Mouse (Mus musculus) urinary bladder, postnatal 4 days (tissue): ENCODE measurements at regions not wholly inside any gene's neighbourhood (a gene's known extent, or its start where the extent isn't known, plus 50 kb on each side); places are given as distances from the start of the nearest gene placed in this dataset.

ENCODE experiments used
- DNase-seq, 2 experiments: peaks; one replicate each; pipeline ENCODE4 v3.0.0; 2021 to 2022; ENCODE audit warnings: low spot score in 2 of 2

DNA sequence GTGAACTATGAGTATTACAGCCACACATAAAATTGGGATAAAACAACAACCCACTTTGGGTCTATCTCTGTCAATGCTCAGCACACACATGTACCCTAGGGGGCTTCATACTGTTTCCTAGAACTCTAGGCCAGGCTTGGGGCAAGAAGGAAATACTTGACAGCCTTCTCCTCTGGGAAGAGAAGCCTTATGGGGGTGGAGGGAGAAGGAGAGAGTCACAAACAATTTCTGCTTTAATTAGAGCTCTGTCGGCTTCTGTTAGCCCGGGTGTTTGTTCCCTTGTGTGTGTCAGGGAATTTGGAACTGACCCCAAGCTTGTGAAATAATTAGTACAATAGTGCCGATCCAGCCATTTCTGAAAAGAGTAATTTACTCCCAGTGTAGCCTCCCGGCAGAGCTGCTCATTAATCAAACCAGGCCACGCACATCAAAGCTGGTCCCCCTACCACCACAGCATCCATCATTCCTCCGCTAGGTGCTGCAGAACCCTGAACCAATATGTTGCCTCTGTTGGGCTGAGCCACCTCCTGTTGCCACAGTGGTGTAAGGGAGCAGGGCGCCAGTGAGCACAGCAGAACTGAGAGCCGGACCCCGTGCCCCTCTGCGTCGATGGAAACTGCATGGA, 307.3 kb downstream of the Tmem114 start:
- no peak for DNase-seq

DNA sequence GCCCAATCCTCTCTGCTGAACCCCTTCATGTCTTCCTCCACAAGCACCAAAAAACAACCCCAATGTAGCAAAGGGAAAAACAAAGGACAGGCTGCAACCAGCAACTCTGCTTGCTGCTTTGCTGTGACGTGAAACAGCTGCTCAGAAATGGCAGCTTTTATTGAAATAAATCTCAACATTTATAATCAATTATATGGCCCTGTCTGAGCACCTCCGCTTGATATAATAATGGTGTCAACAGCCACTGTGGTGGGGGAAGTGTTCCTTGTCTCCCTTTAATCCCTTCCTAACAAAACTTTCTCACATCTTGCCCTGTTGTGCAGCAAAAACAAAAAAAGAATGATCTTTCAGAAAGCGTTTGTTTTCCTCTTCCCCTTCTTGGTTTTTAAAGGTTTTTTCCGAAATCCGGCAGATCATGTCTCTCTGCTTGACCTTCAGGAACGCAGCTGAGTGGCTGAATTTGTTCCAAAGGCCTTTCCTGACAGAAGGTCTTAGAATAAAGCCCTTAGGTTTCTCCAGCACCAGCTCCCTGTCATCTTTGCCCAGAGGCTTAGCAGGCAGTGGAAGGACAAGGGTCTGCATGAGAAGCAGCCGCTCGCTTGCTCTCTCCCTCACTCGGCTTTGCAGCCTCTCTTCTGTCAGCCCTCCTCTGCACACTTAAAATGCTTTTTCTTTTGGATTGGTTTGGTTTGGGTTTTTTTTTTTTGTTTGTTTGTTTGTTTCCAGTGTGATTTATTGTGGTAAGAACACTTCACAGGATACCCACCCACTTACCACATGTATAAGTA, 313.4 kb downstream of the Tmem114 start:
- DNase-seq = no peak

- DNase-seq = peak in 1 of 2 experiments; percentile 27
Observed at GRCm38 (mm10) chr16:8108141-8109122, 316.5 kb downstream of the Tmem114 start.

GRCm38 (mm10) chr16:8079024-8079423, 345.9 kb downstream of the Tmem114 start:
- no peak for DNase-seq

DNA sequence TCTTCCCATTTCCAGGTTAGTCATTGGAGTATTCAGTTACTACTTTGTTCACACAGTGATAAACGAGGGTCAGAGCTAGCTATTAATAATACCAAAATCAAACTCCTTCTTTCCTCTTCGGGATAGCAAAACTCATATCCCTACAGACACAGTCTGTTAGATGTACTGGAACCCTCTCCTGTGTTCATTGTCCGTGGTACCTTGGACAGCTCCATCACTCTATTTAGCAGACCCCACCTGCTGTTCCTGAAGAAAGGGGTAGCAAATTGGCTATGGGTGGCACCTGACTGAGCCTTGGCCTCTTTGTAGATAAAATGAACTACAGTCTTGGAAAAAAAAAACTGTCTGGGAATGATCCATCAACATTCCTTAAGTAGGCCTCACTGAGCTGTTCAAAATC, 346.5 kb downstream of the Tmem114 start:
- DNase-seq = no peak

DNA sequence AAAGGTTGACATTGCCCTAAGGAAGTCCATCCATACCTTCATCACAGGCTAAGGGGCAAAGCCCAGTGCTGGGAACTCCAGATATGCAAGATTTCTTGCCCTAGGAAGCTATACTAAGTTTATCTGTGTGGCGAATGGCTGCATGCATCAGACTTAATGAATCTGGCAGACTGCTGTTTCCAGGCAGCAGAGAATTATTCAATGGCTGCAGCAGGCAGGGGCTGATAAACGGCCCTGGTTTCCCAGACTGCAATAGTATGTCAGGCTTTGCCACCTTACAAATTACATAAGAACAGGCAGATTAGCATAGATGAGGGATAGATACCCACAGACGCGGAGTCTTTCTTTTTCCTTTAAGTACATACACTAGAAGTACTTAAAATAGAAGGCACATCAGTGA, 350.2 kb downstream of the Tmem114 start:
- DNase-seq = no peak

DNA sequence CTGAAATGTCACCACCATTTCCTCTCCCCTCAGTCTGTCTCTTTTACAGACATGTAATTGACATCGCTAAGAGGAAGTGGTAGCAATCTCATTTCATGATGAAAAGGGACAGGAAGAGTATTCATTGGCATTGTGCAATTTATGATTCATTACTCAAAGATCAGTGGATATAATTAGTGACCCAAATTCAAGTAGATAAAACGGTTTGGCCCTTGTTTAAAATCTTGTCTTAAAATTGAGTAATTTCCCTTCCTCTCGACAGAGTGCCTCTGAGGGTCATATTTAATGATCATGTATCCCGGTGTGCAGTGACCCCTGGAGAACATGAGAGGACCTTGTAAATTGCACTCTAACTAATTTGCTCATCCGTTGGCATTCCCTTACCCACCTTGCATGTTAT, 371.0 kb downstream of the Tmem114 start:
- DNase-seq = no peak

DNA sequence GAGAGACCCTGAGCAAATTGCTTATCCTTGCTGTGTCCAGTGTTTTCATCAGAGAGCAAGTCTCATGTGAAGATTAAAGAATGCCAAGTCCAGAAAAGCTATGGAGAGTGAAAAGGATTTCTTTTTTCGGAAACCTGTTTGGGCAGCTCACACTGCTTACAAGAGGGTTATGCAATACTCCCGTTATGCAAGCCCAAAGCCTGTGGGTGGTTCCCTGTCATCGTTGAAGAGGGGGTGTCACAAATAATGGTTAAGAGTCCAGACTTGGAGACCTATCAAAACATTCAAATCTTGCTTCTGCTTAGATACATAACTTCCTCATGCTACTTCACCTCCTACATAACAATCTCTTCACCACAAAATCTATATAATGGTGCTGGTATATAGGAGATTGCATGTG, 416.0 kb downstream of the Tmem114 start:
- DNase-seq = no peak

DNA sequence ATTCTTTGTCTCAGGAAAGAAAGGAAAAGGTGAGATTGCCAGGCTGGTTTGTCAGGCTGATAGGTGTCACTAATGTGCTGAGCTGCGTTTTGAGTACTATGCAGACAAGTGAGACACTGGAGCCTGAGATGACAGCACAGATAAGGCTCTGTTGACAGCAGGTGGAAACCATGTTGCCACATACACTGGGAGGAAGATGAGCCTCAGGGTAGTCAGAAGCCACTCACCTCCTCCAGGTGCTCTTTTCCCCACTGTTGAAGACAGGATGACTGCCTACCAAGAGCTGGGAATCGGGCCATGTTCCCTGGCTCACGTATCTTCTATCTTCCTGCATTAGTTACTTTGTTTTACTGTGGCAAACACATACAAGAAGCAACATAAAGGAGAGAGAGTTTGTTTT, 418.3 kb downstream of the Tmem114 start:
- DNase-seq = no peak

DNA sequence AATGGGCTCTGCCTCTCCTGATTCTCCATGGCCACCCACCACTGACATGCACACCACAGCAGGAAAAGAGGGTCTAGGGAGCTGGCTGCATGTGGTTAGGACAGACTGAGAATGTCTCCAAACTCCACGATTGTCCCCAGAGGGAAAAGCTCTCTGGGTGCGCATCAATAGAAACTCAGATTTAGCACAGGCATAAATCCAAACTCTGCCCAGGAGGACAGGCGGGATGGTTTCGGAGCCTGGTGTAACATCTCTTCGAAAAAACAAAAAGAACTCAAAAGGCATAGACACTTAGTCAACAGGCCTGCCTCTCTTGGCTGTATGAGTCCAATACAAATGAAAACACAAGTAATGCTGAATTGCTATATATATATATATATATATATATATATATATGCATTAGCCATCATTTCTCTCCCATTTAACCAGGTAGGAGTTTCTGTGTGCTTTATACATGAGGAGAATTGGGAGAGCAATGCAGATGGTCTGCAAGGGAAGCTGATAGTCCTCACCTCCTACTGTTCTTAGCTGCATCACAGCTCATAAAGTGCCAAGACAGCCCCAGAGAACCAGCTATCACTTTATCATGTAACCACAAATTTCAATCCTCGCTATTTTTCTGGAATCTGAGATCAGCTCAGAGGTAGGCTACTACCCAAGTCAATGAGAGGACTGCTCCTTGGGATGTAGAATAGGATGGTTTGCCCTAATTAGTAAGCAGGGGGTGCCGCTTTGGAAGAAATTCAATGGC, 422.4 kb downstream of the Tmem114 start:
- DNase-seq = no peak

DNA sequence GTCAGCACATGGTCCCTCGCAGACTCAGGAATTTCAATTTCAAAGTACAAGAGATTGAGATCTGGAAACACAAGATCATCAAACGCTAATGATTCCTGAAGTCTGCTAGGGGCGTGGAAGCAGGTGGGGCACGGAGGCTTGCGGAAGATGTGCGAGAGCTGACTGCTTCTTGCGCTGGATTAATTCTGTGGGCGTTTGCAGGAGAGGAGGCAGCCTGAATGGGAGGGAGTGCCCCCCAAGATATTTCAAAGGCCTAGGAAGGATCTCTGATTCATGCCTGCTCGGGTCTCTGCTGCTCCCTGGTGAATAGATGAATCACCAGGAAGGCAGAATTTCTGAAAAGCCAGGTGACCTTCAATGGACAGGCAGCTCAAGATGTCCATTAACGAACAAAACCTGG, 442.1 kb downstream of the Tmem114 start:
- no peak for DNase-seq

GRCm38 (mm10) chr16:7978466-7978865, 446.5 kb downstream of the Tmem114 start:
- DNase-seq = no peak

GRCm38 (mm10) chr16:7951616-7952015, 473.3 kb downstream of the Tmem114 start:
- DNase-seq = no peak

- no peak for DNase-seq
Observed at GRCm38 (mm10) chr16:7942333-7942732, 482.6 kb downstream of the Tmem114 start.

DNA sequence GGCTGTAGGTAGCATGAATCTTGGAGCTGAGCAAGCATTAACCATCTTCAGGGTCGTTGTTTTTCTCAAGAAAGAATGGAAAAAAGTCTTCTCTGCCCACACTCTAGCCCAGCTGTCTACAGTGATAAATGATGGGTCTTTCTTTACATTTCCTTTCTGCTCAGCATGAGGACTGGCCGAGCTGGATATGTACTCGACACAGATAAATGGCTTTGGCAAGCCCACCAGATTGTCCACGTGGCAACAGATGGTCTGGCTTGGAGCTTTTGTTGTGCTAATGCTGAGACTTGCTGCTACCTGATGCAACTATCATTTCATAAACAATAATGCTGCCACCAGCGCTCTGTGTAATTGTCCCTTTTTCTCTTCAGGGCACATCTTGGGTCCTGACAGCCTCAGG, 487.8 kb downstream of the Tmem114 start:
- no peak for DNase-seq

GRCm38 (mm10) chr16:7932322-7932721, 492.6 kb downstream of the Tmem114 start:
- no peak for DNase-seq

GRCm38 (mm10) chr16:7931676-7932075, 493.3 kb downstream of the Tmem114 start:
- DNase-seq = no peak

DNA sequence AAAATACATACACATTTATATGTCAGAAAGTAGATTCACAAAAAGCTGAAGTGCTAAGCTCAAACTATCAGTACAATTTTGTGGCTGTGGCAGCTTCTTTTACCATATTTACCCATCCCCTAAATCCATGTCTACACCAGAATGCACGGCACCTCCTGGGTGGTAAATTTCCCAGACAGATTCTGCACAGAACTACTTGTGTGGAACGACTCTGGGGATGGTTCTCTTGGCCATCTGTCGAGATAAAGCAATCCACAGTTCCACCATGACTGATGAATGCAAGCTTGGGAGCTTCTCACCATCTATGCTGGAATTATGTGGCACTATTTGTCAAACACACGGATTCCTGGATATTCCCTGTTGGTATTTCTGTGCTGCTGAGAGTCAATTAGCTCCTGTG, 495.8 kb downstream of the Tmem114 start:
- no peak for DNase-seq

DNA sequence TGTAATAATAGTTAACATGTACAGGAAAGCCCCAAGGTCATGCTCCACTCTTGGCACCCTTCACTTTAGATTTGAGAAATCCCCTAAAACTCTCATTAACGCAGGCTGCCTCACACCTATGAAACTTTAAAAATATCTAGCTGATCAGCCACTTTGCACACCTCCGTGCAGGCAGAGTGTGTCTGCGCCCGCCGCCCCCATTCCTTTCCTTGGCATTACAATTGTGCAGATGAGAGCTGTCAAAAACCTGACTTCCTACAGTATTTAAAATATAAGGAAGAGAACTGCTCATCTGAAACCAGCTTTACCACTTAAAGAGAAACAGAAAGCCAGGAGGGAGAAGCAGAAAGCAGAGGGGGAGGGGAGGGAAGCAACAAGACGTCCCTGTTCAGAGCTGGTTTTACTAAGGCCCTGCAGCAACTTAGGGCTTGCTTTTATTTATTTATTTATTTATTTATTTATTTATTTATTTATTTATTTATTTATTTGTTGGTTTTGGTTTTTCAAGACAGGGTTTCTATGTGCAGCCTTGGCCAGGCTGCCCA, 496.5 kb downstream of the Tmem114 start:
- no peak for DNase-seq

DNA sequence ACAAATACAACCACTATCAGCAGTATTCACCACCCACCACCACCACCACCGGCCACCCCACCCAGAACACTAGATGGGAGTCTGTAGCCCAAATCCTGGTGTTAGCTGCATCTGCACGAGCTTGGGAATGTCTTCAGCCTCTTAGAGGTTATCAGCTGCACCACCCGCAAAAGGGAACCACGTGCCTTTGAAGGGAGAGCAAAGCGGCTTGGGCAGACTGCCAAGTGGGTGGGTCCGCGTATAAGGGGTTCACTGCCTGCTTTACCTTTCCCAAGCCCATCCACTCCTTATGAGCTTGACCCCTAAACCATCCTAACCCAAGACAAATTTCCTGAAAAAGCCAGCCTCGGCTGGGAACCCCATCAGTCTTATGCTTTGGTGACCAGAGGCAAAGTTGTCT, 497.2 kb downstream of the Tmem114 start:
- no peak for DNase-seq

DNA sequence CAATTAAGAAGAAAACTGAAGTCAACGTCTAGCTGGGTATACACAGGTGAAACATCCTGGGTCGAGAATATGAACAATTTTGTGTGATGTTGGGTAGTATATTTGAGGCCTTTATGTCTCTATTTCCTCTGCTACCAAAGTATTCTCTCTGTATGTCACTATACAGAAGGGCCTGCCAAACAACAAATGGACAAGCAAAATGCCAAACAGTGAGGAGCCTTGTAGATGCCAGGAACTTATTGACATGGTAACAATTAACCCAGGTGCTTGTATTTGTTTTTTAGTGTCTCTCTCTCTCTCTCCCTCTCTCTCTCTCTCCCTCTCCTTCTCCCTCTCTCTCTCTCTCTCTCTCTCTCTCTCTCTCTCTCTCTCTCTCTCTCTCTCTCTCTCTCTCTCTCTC, 529.1 kb downstream of the Tmem114 start:
- no peak for DNase-seq
